Mouse (Mus musculus) adrenal gland, postnatal 4 days (tissue): ENCODE data around the gene Cox17. TPM values are rescaled to one million over a fixed set of nuclear protein-coding genes. Genes with fewer than 3 reads are reported as not detected.

Experiments used
- DNase-seq, 2 experiments: peaks; one replicate each; pipeline ENCODE4 v3.0.0; 2021 to 2022; ENCODE audit warnings: low spot score in 2 of 2, mixed read lengths in 2 of 2
- total RNA-seq, 2 experiments: library from RNA; stranded (reverse); gene quantifications; 2 replicates each; pipeline ENCODE4 v1.2.3; 2021

Gene Cox17
- total RNA-seq, 2 experiments from 2014 or later = 171 to 172 TPM

- DNase-seq = no peak
These were observed 797 bp downstream of the Cox17 start for GRCm38 (mm10) chr16:38347588-38347987.

GRCm38 (mm10) chr16:38348217-38348761 lies 1.5 kb downstream of the Cox17 start:
- no peak for DNase-seq

DNA sequence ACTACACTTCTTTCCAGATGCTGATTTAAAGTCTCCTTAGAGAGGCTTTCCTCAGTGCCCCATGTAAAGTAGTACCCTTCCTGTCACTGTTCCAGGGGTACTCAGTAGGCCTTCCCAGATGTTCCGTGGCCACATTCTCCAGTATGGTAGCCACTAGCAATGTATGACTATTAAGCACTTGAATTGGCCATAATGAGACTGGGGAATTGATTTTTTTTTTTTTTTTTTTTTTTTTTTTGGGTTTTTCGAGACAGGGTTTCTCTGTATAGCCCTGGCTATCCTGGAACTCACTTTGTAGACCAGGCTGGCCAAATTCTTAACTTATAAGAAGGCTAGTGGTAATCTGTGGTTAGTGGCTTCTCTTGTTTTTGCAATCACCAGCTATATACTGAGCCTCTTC lies 3.1 kb downstream of the Cox17 start:
- DNase-seq = no peak

GRCm38 (mm10) chr16:38350361-38350855 lies 3.6 kb downstream of the Cox17 start:
- DNase-seq = no peak

DNA sequence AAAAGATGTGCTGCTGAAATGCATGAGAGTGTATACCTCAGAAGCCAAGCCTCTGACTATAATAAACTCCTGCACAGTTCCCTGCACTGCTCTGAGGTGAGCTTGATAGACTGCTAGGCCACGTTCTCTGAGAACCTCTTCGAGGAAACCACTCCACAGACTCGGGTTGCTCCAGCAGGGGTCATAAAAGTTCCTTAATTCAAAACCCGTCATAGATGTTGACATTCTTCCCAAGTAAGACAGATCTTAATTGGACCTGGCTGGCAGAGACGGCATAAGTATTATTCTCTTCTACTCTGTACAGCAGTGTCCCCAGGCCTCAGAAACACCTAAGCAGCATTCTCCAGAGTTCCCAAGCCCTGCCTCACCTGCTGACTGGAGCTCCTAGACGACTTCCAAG lies 4.1 kb downstream of the Cox17 start:
- DNase-seq = no peak

DNA sequence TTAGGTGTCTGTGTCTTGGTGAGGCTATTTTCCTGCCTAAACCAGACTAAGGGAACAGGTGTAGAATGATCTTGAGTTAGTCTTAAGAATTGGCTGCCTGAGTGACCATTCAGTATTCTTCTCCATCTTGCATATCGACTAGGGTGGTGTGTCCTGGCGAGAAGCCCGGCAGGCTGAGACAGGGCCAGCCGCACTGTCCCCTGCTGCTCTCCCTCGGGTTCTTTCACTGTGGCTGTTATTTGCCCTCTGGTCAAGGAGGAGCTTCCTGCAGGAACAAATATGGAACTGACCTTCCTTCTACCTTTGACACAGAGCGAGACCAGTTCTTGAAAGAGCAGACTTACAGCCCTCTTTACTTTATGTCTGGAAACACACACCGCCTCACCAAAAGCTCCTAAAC lies 5.2 kb downstream of the Cox17 start:
- DNase-seq = no peak

- DNase-seq = no peak
These were observed 6.1 kb downstream of the Cox17 start for GRCm38 (mm10) chr16:38352851-38353250.

GRCm38 (mm10) chr16:38353642-38354041 lies 6.9 kb downstream of the Cox17 start:
- no peak for DNase-seq

DNA sequence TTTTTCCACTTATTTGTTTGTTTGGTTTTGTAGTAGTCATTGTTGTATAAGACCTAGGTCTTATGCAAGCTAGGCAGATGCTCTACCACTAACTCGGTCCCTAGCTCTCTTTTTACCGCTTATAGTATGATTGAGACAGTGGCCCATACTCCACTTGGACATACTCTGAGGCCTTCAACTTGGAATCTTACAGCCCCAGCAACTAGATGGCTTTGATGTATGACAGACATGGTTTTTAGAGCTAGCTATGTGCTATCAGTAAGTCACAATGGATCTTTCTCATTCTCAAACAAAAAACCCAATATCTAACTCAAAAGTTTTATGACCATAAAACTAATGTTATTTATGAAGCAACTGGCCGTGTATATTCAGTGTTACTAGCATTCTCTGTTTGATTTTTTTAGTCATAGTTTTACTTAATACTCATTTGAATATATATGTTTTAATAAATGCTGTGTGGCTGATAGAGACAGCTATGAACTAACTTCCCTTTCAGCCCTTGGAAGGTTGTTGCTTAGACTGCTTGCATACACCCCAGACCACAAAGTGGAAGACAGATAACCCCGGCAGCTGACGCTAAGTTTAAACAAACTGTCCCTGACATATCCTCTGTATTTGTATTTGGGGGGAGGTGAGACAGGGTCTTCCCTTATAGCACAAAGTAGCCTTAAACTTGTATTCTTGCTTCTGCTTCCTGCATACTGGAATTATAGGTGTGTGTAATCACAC lies 7.6 kb downstream of the Cox17 start:
- no peak for DNase-seq

DNA sequence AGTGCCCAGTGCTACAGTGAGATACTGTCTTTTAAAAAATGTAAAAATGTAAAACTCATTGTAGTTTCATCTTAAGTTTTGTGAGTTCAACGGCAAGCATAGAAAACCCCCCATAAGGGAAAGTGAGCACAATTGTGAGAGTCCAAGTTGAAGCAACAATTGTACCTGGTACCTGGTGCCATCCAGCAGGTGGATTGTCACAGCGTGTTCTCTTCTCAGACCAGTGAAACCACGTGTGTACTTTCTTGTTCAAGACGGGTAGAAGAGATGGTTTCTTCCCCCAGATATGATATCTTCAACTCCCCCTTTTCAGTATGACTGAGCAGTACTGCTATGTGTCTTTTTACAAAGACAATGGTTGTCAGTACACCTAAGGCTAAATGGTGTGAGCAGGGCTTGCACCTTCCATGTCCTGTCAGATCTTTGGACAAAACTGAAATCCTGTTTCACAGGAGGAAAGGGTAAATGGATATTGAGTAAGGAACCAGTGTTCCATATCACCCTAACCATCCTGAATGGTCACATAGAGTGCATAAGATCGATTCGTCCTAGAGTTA lies 11.5 kb downstream of the Cox17 start:
- no peak for DNase-seq

DNA sequence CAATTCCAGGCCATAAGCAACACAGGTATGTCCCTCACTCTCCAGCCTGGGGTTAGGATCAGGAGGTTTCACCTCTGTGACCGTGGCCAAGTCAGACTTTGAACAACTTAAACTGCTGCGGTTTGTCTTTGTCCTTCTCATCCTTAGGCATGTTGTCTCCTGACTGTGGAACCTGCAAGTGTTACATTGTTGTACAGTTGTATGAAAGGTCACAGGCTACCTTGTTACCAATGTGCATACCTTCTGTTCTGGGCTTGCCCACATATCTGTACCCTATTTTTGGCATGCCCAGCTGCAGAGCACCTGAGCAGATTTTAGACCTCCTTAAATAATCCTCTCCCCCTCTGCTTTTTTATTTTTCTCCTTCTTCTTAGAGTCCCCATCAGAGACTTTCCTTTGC lies 12.4 kb downstream of the Cox17 start:
- DNase-seq = no peak

GRCm38 (mm10) chr16:38359857-38360256 lies 13.1 kb downstream of the Cox17 start:
- no peak for DNase-seq

DNA sequence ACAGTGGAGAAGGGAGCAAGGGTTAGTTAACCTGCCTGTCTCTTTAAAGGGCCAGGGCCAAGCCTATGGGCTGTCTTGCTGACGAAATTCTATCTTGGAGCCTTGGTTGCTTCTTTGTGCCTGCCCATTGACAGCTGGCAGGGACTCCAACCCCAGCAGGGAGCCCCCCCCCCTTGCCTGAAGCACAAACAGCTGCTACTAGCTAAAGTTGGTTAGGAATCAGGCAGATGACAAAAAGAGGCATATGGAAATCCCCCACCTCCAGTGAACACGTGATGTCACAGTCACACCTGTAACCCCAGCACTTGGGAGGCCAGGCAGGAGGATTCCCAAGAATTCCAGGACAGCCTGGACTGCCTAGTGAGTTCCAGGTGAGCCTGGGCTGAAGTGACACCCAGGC lies 13.5 kb downstream of the Cox17 start:
- no peak for DNase-seq

- DNase-seq = no peak
These were observed 15.1 kb downstream of the Cox17 start, which contains the start of gene Popdc2 for GRCm38 (mm10) chr16:38361933-38362332. Gene Popdc2, plus strand, starts transcription at chr16:38362209.

DNA sequence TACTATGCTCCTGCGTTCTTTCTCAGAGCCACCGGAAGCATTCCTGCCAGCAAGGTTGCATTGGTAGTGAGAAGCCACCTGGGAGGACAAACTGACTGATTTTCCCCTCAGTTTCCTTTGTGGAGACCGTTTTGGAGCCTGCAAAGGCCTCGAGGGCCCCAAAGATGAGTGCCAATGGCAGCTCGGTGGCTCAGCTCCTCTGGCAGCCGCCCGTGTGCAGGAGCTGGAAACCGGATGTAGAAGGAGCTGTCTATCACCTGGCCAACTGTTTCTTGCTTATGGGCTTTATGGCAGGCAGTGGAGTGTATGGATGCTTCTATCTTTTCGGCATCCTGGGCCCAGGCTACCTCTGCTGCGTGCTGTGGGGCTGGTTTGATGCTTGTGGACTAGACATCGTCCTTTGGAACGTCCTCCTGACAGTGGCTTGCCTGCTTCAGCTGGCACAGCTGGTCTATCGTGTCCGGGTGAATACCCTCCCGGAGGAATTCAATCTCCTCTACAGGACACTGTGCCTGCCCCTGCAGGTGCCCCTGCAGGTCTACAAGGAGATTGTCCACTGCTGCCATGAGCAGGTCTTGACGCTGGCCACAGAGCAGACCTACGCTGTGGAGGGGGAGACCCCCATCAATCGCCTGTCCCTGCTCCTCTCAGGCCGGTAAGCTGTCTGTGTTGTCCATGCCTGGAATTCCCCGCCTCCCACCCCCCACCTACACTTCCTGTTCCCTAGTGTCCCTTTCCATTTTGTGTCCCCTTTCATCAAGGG lies 15.9 kb downstream of the Cox17 start:
- DNase-seq = no peak

DNA sequence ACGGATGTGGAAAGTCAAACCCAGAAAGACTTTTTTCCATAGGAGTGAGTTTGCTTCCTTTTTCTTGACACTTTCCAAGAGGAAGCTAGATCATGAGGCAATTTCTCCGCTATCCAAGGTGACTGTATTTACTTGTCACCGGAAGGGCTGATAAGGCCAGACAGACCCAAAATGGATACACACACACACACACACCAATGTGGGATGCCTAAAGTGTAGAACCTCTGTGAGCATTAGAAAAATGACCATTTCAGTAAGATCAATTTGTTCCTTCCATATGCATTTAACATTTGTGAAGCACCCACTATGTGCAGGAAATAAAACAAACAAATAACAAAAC lies 16.4 kb downstream of the Cox17 start:
- DNase-seq = no peak

DNA sequence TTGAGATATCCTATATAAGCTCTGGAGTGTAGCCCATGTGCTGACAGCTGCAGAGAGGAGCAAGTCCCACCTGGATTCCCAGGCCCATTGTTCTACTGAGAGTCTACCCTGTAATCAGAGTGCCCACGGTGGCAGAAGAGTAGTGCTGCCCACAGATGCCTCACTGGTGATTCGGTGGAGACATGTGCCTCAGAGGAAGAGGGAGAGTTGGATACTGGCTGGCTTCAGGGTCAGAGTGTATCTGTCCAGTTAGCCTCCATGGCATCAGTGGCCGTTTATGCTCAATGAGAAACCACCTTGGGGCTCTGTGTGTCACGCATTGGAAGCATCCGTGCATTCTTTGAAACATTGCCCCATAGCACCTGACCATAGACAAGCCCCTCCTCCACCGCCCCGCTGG lies 16.9 kb downstream of the Cox17 start:
- DNase-seq = no peak

GRCm38 (mm10) chr16:38365390-38365789 lies 18.6 kb downstream of the Cox17 start:
- DNase-seq = no peak

DNA sequence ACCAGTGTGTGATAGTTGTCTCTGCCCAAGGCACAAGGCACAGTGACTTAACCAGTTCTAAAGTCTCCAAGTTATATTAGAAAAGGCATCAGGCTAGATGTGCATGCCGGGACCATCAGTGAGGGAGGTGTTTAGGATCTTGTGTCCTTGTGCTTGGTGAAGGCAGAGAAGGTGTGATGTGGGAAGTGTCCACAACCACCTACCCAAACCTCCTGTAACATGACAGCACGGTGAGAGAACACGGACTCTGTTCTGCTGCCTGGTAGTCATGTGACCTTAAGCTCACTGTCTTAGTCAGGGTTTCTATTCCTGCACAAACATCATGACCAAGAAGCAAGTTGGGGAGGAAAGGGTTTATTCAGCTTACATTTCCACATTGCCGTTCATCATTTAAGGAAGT lies 19.4 kb downstream of the Cox17 start:
- no peak for DNase-seq

DNA sequence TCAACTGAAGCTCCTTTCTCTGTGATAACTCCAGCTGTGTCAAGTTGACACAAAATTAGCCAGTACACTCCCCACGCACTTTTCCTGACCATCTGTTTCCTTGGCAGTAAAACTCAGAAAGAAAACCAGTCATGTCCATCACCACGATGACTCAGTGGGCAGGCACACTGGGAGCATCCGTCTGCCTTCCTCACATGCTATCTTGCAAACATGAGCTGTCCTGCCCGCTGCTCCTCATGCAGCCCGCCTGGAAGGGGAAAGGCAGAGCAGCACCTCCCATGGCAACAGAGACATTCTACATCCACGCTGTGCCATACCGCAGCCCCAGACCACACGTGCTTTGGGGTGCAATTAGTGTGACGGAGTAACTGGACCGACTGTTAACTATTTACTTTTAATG lies 21.5 kb downstream of the Cox17 start:
- DNase-seq = no peak

DNA sequence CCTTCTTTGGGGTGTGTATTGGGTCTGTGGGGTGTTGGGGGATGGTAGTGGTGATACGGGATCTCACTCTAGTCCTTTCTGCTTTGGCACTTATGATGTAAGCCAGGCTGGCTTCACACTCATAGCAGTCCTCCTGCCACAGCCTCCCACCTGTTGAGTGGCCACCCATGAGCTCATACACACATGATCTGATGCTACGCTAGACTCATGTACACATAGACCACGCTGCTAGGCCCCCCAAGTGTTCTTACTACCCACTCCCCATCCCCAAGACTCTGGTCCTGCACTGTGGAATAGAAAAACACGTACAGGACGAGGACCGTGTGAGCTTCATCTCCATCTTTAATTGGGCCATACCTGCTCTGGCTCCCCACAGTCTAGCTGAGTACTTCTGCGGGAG lies 22.2 kb downstream of the Cox17 start:
- DNase-seq = no peak

DNA sequence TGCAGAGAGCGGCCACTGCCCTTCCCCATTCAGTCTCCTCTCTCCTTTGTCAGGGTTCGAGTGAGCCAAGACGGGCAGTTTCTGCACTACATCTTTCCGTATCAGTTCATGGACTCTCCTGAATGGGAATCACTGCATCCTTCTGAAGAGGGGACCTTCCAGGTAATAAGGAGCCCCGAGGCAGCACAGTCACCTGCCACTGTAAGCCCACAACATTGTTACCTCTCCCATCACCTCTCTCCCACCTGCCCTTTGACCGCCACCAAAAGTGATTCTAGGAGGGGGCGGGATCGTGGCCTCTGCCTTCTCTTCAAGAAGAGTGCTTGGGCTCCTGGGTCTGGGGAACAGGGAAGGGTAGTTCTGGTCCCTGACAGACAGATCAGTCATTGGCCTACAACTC lies 22.6 kb downstream of the Cox17 start:
- no peak for DNase-seq
